Mouse (Mus musculus): ENCODE measurements around the gene Slc24a2.

Gene Slc24a2

GRCm38 (mm10) chr4:87041412-87041997 lies 188.8 kb downstream of the Slc24a2 start:
- no peak for DNase-seq (ENCODE audit: low spot score)

- DNase-seq (ENCODE audit: low spot score) = no peak
Observed at GRCm38 (mm10) chr4:87037592-87037991, 192.7 kb downstream of the Slc24a2 start.

DNA sequence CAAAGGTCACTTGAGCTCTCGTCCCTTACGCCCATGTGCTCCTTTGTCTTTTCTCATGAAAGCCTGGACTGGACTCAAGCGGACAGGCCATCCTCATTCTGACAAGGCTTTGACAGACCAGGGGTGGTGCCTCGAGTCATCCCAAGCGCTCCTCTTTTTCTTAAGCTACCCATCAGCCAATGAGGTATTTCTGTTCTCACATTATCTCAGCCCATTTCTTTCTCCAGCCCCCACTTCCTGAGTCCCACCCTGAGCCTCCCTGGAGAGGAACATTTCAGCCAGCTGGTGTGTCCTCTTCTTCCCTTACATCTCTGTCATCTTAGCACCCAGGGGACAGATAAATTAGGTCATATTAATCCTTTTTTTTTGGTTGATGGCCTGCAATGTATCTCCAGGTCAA lies 193.8 kb downstream of the Slc24a2 start:
- DNase-seq (ENCODE audit: low spot score) = no peak

DNA sequence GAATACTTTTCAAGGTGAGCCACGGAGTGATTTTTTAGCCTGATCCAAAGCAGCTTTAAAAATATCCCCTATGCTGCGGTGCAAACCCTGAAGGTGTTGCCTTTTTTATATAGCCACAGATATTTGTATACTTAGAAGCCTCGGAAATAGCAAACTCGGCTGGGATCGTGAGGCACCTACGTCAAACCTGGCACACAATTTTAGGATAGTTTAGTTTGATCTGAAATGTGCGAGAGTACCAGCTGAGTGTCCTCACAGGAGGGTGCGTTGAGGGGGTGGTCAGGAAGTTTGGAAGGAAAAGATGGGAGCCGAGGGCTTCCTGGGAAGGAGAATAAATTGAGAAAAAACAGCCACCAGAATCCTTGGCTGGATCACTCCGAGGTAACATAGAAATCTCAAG lies 194.6 kb downstream of the Slc24a2 start:
- no peak for DNase-seq (ENCODE audit: low spot score)

DNA sequence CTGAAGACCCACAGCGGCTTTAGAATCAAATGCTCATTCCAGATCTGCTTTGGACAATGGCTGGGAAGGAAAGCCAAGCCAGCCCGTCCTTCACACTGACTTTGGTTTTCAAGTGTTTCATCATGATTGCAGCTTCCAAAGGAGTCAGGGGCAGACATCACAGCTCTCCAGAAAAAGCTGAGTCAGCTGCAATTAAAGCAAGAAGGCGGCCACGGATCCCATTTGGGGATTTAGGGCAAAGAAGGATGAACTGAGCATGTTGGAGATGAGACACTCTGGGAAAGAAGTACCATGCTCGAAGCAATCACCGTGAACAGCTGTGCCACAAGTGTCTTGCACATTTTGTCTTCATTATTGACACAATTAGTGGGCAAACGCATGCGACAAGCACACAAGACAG lies 197.6 kb downstream of the Slc24a2 start:
- no peak for DNase-seq (ENCODE audit: low spot score)

DNA sequence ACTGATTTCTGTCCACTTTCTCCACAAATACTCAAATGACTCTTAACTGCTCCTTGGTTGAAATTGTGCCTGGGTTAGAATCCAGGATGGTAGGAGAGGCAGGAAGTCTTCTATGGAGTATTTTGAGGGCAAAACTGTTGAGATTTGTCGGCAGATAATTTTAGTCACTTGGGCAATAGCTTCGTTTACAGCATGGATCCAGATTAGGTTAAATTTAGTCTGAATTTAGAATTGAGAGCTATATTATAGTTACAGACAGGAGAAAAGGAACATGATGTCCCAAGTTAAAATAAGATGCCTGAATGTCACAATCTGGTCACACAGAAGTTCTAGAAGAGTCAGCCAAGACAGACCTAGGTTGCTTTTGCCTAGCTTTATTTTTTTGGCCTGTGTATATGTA lies 199.2 kb downstream of the Slc24a2 start:
- DNase-seq (ENCODE audit: low spot score) = no peak

DNA sequence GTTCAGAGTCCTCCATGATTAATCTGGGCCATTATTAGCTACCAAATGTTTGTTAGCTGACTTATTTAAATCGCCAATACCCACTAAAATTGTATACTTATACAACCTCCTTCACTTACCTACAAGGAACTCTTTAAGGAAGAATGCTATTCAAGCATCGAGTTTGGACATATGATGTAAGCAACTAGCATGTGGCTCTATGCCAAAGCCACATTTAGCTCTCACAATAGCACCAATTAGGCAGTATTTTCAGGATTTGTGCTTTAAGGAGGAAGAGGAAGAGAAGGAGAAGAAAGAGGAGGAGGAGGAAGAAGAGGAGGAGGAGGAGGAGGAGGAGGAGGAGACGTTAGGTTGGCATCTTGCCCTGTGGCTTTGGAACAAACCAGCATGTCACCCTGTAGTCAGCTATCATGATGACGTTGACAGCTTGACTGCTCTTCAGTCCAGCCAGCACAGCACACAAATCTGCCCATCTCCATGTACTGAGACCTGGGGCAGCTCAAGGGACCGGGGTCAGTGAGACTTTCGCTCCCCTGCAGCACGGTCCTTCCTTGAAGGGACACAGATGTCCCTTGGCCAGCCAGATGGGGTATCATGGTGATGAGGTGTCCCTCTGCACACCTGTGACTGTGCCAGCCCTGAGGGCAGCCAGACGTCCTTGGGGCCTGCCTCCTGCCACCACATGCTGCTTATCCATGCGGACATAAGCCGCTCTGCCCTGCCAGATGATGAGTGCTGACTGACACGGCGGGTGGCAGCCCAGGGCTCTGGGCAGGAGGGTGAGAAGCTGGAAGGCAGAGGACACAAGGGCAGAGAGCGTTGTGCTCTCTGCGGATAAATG lies 203.7 kb downstream of the Slc24a2 start:
- DNase-seq (ENCODE audit: low spot score) = no peak

- no peak for DNase-seq (ENCODE audit: low spot score)
Observed at GRCm38 (mm10) chr4:87024556-87024955, 205.7 kb downstream of the Slc24a2 start.

GRCm38 (mm10) chr4:87021542-87021941 lies 208.7 kb downstream of the Slc24a2 start:
- DNase-seq (ENCODE audit: low spot score) = no peak

- no peak for DNase-seq (ENCODE audit: low spot score)
Observed at GRCm38 (mm10) chr4:87019486-87020105, 210.7 kb downstream of the Slc24a2 start.

DNA sequence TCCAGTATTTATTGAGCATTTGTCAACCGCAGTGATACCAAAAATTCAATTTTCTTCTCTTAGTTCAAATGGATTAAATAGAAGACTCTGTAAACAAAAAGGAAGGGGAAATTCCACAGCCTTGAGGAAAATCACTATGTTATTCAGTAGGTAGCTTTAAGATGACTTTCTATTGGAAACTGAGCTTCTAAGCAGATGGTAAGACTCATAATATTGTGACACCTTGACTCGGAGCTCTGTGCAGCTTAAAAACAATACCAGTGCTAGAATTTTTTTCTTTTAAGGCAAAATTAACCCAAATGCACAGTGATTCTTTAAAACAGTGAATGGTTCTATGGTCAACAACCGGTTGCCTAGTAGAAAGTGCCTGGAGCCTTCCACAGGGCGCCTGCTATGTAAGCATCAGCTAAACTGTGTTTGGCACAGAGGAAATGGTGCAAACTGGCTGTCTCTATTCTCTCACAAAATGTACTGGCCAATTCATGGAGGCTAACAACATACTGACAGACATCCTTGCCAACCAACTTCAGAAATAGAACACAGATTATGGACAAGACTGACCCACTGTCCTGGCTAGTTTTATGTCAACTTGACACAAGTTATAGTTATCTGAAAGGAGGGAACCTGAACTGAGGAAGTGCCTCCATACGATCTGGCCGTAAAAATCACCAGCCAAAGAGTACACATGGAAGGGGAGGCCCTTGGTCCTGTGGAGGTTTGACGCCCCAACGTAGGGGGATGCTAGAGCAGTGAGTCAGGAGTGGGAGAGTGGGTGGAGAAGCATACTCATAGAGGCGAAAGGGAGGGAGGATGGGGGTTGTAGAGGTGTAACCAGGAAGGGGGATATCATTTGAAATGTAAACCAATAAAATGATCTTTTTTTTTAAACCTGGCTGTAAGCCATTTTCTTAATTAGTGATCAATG lies 211.9 kb downstream of the Slc24a2 start:
- DNase-seq (ENCODE audit: low spot score) = no peak

DNA sequence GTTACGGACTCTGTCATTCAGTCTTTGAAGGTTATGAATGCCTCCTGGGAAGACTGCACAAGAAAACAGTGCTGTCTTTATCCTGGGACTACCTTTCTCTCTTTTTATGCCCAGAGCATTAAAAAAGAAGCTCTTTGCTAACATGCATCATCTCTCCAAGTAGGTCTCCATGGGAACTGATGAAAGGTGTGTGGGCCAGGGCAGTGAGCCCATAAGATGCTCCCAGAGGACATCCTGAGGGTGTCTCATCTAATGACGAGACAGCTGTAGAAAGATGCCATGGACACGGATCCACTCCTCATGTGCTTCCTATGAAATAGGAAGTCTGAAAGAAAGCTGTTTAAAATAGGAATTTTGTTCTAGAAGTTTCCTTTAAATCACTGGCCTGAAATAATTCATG lies 212.8 kb downstream of the Slc24a2 start:
- no peak for DNase-seq (ENCODE audit: low spot score)

DNA sequence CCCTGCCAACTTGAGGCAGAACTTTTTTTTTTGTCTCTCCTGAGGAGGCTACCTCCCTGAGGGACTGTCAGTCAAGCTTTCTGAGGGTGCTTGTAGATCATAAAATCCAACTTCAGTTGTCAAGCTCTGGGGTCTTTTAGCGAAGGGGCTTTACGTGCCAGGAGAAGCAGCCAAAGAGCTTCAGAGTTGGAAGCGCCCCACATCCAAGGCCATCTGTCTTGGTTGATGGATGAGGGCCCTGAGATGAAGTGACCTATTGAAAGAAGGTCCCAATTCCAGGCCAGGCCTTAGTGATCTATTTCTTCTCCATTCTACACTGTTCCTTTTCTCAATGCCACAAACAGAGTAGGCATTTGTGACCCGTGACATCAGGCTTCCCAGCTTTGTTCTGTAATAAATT lies 214.5 kb downstream of the Slc24a2 start:
- DNase-seq (ENCODE audit: low spot score) = no peak

GRCm38 (mm10) chr4:87013721-87014620 lies 216.3 kb downstream of the Slc24a2 start:
- DNase-seq (ENCODE audit: low spot score) = no peak

- DNase-seq (ENCODE audit: low spot score) = no peak
Observed at GRCm38 (mm10) chr4:86992470-86992869, 237.8 kb downstream of the Slc24a2 start.

DNA sequence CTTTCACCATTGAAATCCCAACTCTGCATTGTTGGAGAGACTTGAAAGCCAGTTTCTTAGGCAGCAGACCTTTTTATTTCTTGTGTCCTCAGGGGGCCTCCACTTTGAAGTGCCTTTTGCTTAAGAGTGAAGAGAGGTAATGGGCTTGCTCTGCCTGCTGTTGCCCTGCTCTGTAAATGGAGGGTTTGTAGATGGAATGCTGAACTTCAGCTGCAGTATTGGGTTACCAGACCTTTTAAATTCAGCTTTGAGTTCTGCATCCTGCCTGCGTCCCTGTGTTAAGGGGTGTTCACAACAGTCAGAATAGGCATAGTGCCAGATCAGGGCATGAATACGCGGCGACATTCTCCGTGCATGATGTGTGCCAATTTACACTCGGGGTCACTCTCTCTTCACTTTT lies 241.0 kb downstream of the Slc24a2 start:
- no peak for DNase-seq (ENCODE audit: low spot score)

DNA sequence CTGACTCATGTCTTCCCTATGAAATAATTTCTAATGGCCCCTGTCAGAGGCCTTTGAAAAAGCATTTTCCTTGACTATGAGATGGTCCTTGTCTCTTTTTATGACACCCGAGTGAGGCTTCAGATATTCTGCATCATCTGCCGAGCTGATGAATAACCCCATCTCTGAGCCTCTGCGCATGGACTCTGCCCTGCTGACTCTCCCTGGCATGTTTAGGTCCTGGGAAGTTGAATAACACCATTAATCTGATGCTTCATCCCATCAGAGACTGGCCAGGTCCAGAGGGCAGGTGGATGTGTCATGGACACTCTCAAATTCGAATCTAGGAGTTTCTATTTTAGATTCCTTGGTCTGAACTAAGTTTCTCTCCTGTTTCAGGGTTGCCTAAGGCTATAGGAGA lies 242.4 kb downstream of the Slc24a2 start:
- DNase-seq (ENCODE audit: low spot score) = no peak

DNA sequence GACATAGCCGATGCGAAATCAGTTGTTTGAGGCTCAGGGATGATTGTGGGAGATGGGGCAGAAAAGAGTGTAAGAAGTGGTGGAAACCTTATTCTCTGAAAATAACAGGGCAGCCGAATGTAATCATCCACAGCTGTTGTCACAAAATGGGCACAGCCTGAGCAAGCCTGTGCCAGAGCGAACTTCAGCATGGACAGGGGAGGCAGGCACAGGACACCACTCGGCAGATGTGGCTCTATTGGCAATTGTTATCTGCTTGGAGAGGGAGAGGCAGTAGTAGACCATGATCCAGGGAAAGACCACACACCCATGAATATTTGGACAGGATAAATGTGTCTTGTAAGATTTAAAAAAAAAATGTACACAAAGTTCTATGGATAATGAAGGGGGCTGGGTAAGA lies 253.0 kb downstream of the Slc24a2 start:
- DNase-seq (ENCODE audit: low spot score) = no peak

- peak; percentile 33 for DNase-seq (ENCODE audit: low spot score)
Observed at GRCm38 (mm10) chr4:86957576-86958411, 272.5 kb downstream of the Slc24a2 start.

DNA sequence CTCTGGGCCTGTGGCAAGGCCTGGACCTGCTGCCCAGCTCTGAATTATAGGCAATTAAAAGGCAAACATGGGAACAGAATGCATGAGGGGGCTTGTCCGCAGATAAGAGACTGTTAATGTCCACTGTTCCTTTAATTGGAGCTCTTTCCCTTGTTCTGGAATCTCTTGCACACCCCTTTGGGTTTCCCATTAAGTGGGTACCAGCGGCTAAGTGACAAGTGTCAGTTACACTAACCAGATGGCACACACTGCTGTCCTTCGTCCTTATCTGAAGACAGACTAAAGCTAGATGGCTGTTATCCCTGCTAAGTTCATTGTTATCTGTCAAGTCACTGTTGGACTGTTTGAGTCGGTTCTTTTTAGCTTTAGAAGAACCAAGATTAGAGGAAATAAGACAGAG lies 274.8 kb downstream of the Slc24a2 start:
- no peak for DNase-seq (ENCODE audit: low spot score)

Data from lung, postnatal 25 days (tissue).